Mouse (Mus musculus) cortical plate, adult 2 months (tissue): ENCODE measurements around the gene Dapk1.

Experiments used
- CTCF ChIP-seq: fragments of 200-500 bp; IDR thresholded peaks from 2 replicates; pipeline ENCODE4 v1.5.1; 2011; ENCODE audit warnings: mild to moderate bottlenecking, control low read depth, low read length; ENCODE audit not compliant: insufficient read depth; ENCODE audit errors: extremely low read depth
- POLR2A ChIP-seq: fragments of 200-500 bp; IDR thresholded peaks from 2 replicates; pipeline ENCODE4 v1.6.1; 2011; ENCODE audit warnings: mild to moderate bottlenecking, low read length, control low read depth; ENCODE audit not compliant: insufficient read depth; ENCODE audit errors: extremely low read depth

GRCm38 (mm10) chr13:60556911-60557310 lies 44.8 kb upstream of the Dapk1 start:
- no peak for TF ChIP-seq POLR2A
- no peak for TF ChIP-seq CTCF
